Mouse (Mus musculus) macrophage (primary cell): ENCODE results near the gene Cdpf1. TPM values are rescaled to one million over a fixed set of nuclear protein-coding genes. Genes with fewer than 3 reads are reported as not detected.

ENCODE experiments used
- H3K27ac ChIP-seq: fragments of 350-480 bp; formaldehyde crosslinking; 2 replicates; pipeline ENCODE4 v1.9.0; 2021
- H3K36me3 ChIP-seq: fragments of 350-480 bp; formaldehyde crosslinking; 2 replicates; pipeline ENCODE4 v1.9.0; 2021; ENCODE audit errors: inconsistent target
- H3K4me3 ChIP-seq: fragments of 350-480 bp; formaldehyde crosslinking; 2 replicates; pipeline ENCODE4 v1.9.0; 2021; ENCODE audit errors: inconsistent target
- H3K79me2 ChIP-seq: fragments of 350-480 bp; formaldehyde crosslinking; 2 replicates; pipeline ENCODE4 v1.9.0; 2021; ENCODE audit errors: inconsistent target
- WGBS: methylation state at CpG from one replicate; pipeline ENCODE4 v1.1.7; 2026; ENCODE audit warnings: inconsistent platforms; ENCODE audit not compliant: missing documents; 5-methylcytosine and 5-hydroxymethylcytosine counted together
- polyA plus RNA-seq: library from polyadenylated mRNA; stranded (reverse); fragments of 250-400 nt; gene quantifications from 3 replicates; pipeline ENCODE4 v1.2.4, GENCODE M21; 2018; ENCODE audit warnings: inconsistent platforms

The Cdpf1 gene
- polyA plus RNA-seq, 1 experiment from 2014 or later = 8.5 TPM

GRCm38 (mm10) chr15:85822011-85822359 is 10.5 kb upstream of the Cdpf1 start:
- H3K4me3 ChIP-seq = no peak overlapping the region
- 44% methylated on average over 4 of the region's 4 CpGs for WGBS
- H3K79me2 ChIP-seq = no peaks in the 10 kb centered on the region
- H3K27ac ChIP-seq = no peak overlapping the region
- no peaks in the 10 kb centered on the region for H3K36me3 ChIP-seq

DNA sequence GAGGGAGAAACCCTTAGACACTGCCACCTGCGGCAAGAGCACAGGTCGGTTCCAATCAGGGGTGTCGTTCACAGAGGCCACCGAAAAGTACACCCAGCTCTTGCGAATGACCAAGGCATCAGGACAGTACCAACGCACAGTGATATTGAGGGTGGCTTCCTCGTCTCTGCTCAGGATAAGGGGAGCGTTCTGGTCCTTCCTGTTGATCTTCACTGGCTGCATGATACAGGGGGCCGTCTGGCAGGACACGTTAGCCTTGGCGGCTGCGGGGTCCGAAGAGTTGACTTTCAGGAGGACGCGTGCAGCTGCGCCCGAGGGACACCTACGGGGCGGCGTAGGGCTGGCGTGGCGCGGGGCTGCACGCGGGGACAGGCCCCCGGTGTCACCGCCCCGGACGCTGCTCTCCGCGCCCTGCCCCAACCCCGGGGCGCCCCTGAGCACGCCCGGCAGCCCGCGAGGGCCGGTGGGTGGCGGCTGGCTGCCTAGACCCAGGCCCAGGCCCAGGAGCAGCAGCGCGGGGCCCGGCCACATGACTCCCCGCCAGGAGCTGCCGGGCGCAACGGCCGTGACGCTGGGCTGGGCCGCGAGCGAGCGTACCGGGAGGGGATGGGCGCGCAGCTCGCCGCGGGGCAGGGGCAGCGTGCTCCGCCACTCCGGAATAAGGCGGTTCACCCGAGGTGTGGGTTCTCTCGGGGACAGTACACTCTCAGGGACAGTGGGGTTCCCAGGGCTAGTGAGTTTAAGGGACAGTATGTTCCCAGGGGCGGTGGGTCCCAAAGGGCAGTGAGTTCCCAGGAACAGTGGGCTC is 9.9 kb upstream of the Cdpf1 start, which contains the start of gene Pkdrej:
Pkdrej (minus strand) TSS at position 532 of the 808 bp plus-strand sequence.
- WGBS = under 1% methylated on average over 47 of the region's 65 CpGs
- Histone ChIP-seq H3K79me2 (no peaks in the 10 kb centered on the region), H3K27ac (no peak within 1 kb of the TSS), H3K36me3 (no peaks in the 10 kb centered on the region), H3K4me3 (no peak within 1 kb of the TSS)

DNA sequence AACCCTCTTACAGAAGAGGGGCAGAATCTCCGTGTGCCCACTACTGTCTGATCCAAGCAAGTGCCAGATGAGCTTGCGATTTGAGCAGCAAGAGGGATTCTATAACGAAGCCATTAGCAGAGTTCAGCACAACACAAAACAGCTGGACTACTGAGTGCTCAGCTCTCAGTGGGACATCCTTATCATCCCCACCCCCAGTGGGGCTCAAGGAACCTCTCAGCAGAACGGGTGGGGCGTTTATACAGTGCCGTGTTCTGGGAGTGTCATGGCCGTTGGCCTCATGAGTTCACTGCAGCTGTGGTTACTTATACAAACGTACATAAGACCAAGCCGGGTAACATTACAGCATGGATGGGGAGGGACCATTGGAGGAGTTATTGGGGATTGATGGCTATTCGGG is 1.9 kb upstream of the Cdpf1 start:
- no peaks in the 10 kb centered on the region for H3K79me2 ChIP-seq
- H3K27ac ChIP-seq = no peak overlapping the region
- 87% methylated on average over 10 of the region's 10 CpGs for WGBS
- no peaks in the 10 kb centered on the region for H3K36me3 ChIP-seq
- H3K4me3 ChIP-seq = no peak overlapping the region

- 4% methylated on average over 36 of the region's 36 CpGs for WGBS
- no peaks in the 10 kb centered on the region for H3K36me3 ChIP-seq
- H3K4me3 ChIP-seq = peak overlapping the region; percentile 73
- H3K27ac ChIP-seq = peak overlapping the region; percentile 65
- H3K79me2 ChIP-seq = no peaks in the 10 kb centered on the region
These were observed 533 bp downstream of the Cdpf1 start for GRCm38 (mm10) chr15:85810806-85811521.

DNA sequence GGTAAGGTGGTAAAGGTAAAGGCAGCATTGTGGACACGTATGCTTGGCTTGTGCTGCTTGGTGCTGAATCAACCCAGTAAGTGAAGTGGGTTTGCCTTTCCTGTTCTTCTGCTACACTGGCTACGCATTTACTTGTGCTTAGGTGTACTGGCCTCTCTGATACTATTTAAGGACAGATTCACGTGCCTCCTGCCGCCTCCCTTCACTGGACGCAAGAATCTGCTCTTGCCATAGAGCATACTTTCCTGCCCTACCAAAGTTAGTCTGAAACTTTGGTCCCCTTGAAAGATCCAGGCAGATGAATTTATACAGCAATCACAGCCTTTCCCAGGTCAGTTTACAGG is 1.1 kb downstream of the Cdpf1 start:
- 93% methylated on average over 5 of the region's 5 CpGs for WGBS
- Histone ChIP-seq H3K36me3 (no peaks in the 10 kb centered on the region), H3K79me2 (no peaks in the 10 kb centered on the region), H3K4me3 (peak overlapping the region; percentile 73), H3K27ac (peak overlapping the region; percentile 65; the same call in 1 of the 2 replicates)

DNA sequence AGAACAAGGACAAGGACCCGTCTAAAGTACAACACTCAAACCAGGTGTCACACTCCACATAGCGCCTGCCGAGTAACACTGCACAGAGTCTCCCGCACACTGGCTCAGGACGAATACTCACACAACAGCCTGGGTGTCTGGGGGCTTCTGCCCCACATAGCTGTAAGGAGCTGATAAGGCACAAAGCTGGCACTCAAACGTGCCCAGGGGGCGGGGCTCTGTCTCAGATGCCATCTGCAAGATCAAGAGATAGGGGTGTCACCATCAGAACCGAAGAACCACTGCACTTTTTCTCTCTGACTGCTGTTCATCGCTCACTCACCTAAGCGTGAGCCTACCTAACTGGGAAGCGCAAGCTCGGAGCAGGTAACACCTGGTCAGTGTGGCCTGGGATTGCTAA is 2.4 kb downstream of the Cdpf1 start:
- 85% methylated on average over 12 of the region's 12 CpGs for WGBS
- Histone ChIP-seq H3K27ac (no peak overlapping the region), H3K36me3 (no peaks in the 10 kb centered on the region), H3K79me2 (no peaks in the 10 kb centered on the region), H3K4me3 (no peak overlapping the region)

- Histone ChIP-seq H3K4me3 (no peak overlapping the region), H3K36me3 (no peaks in the 10 kb centered on the region), H3K27ac (no peak overlapping the region), H3K79me2 (no peaks in the 10 kb centered on the region)
- 96% methylated on average over 8 of the region's 8 CpGs for WGBS
These were observed 3.1 kb downstream of the Cdpf1 start for GRCm38 (mm10) chr15:85808434-85808833.

- Histone ChIP-seq H3K79me2 (no peaks in the 10 kb centered on the region), H3K36me3 (no peaks in the 10 kb centered on the region), H3K4me3 (no peak overlapping the region), H3K27ac (no peak overlapping the region)
- 68% methylated on average over 6 of the region's 6 CpGs for WGBS
These were observed 3.5 kb downstream of the Cdpf1 start for GRCm38 (mm10) chr15:85808031-85808430.

DNA sequence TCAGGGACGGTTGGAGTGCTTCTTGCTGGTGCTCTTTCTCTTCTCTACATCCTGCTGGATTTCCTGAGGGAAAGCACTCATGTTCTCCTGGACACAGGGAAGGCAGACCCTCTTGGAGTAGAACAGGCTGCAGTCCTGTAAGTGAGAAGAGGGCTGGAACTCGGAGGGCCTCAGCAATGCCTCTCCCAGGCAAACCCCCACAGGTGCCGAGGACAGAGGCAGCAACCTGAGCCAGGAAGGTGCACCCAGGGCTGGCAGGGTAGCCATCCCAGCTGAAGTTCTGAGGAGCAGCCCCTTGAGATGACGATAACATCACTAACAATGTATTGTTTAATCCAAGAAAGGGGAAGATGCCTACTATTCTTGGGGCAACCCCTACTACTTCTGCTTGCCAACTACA is 4.1 kb downstream of the Cdpf1 start:
- Histone ChIP-seq H3K4me3 (no peak overlapping the region), H3K27ac (no peak overlapping the region), H3K36me3 (no peaks in the 10 kb centered on the region), H3K79me2 (no peaks in the 10 kb centered on the region)
- 94% methylated on average over 4 of the region's 4 CpGs for whole genome bisulfite sequencing

GRCm38 (mm10) chr15:85806886-85807285 is 4.6 kb downstream of the Cdpf1 start:
- no peak overlapping the region for H3K4me3 ChIP-seq
- H3K79me2 ChIP-seq = no peaks in the 10 kb centered on the region
- 93% methylated on average over 4 of the region's 4 CpGs for WGBS
- H3K27ac ChIP-seq = no peak overlapping the region
- H3K36me3 ChIP-seq = no peaks in the 10 kb centered on the region

DNA sequence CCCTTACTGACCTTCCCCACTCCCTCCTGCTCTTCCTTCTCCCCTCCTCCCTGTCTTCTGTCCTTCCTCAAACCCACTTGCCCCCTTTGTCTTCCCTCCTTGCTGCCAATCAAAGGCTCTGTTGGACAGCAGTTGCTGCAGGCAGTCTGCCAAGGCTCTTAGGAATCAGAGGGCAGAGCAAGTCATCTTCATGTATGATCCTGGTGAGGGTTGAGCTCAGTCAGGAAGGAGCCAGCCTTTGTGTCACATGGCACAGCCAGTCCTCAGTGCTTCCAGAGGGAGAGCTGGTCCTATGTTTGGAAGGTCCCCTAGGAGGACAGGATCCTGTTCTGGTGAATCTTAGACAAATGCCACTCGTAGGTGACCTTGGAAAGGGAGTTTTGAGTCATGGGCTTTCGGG is 8.6 kb downstream of the Cdpf1 start:
- H3K79me2 ChIP-seq = no peaks in the 10 kb centered on the region
- no peak overlapping the region for H3K4me3 ChIP-seq
- no peak overlapping the region for H3K27ac ChIP-seq
- WGBS = 100% methylated on average over 2 of the region's 2 CpGs
- H3K36me3 ChIP-seq = no peaks in the 10 kb centered on the region

- Histone ChIP-seq H3K4me3 (no peak overlapping the region), H3K36me3 (no peaks in the 10 kb centered on the region), H3K79me2 (no peaks in the 10 kb centered on the region), H3K27ac (no peak overlapping the region)
- WGBS = 94% methylated on average over 8 of the region's 8 CpGs
These were observed 12.8 kb downstream of the Cdpf1 start for GRCm38 (mm10) chr15:85798676-85799075.

GRCm38 (mm10) chr15:85795516-85795915 is 16.0 kb downstream of the Cdpf1 start:
- no peak overlapping the region for H3K4me3 ChIP-seq
- H3K27ac ChIP-seq = no peak overlapping the region
- no peaks in the 10 kb centered on the region for H3K79me2 ChIP-seq
- WGBS = 87% methylated on average over 6 of the region's 6 CpGs
- H3K36me3 ChIP-seq = no peaks in the 10 kb centered on the region

DNA sequence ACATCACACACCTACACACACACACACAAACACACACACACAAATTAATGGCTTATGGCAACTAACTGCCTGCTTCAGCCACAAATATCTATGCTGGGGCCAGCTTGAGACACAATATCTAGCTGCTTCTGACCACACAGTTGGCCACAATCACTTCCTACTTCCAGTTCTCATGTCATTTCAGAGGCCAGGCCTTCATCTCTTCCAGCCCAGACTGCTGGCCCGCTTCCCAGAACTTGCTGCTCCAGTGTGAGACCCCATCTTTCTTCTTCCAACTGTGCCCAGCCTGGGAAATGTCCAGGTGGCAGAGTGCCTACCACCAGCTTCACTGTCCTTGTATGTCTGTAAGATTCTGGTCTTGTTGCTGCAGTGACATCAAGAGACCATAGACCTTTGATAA is 18.7 kb downstream of the Cdpf1 start:
- 0% methylated on average over 1 of the region's 1 CpGs for WGBS
- H3K36me3 ChIP-seq = no peaks in the 10 kb centered on the region
- no peak overlapping the region for H3K27ac ChIP-seq
- H3K79me2 ChIP-seq = no peaks in the 10 kb centered on the region
- no peak overlapping the region for H3K4me3 ChIP-seq

DNA sequence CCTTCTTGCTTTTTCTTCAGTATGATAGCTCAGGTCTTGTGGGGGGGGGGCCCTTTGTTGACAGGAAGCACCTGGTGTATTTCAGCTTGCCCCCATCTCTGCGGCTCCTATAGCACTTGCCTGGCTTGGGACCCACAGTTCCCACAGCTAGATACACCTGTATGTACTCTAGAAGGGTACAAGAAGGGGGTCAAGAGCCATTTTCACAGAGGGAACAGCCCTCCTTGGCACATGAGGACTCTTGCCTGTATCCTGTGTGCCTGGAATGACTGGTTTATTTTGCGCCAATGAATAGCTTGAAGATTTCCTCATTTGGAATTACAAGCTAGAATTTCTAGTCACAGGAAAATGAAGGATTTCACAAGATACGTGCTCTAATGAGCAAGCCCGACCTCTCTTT is 20.0 kb downstream of the Cdpf1 start:
- H3K27ac ChIP-seq = no peak overlapping the region
- WGBS = 81% methylated on average over 4 of the region's 4 CpGs

More for the DNA sequence above, 20.0 kb downstream of the Cdpf1 start:
- Histone ChIP-seq H3K79me2 (no peaks in the 10 kb centered on the region), H3K4me3 (no peak overlapping the region), H3K36me3 (no peaks in the 10 kb centered on the region)
